Comparison of ENCODE assay signal across 8 mouse cellular contexts in genomic region chr11:107470521-107471041, GRCm38 (mm10). TPM values are rescaled to one million over a fixed set of nuclear protein-coding genes. Genes with fewer than 3 reads are reported as not detected.
DNase-seq lines count a peak whose midpoint lies in the region; ATAC-seq lines count a peak whose summit lies in the region.

TSS of gene Pitpnc1 (minus strand) at chr11:107470699.

- H3K9ac ChIP-seq in heart, embryonic 14.5 days (ENCODE audit: low read length) = peak within 1 kb of the TSS; percentile 90
- peak within 1 kb of the TSS; percentile 96 for H3K9ac ChIP-seq in liver, embryonic 13.5 days
- H3K9ac ChIP-seq in stomach, embryonic 15.5 days = peak within 1 kb of the TSS; percentile 88

- H3K36me3 ChIP-seq in heart, embryonic 14.5 days (ENCODE audit: control insufficient read depth, insufficient read depth, low read length) = no peaks in the 10 kb centered on the region
- H3K36me3 ChIP-seq in liver, embryonic 13.5 days = no peaks in the 10 kb centered on the region
- H3K36me3 ChIP-seq in stomach, embryonic 15.5 days = no peaks in the 10 kb centered on the region

- H3K4me2 ChIP-seq in heart, embryonic 14.5 days (ENCODE audit: low read length) = peak within 1 kb of the TSS; percentile 90
- H3K4me2 ChIP-seq in liver, embryonic 13.5 days = peak within 1 kb of the TSS; percentile 99
- peak within 1 kb of the TSS; percentile 98 for H3K4me2 ChIP-seq in stomach, embryonic 15.5 days

- peak; percentile 76 for ATAC-seq in heart, embryonic 14.5 days (ENCODE audit: insufficient number of reproducible peaks, insufficient read depth, low FRiP score, low read depth)
- peak; percentile 82 for ATAC-seq in liver, embryonic 13.5 days (ENCODE audit: low read depth)
- peak; percentile 86 for ATAC-seq in stomach, embryonic 15.5 days (ENCODE audit: insufficient read depth, low FRiP score, low read depth)

- under 1% methylated on average over 37 of the region's 37 CpGs for WGBS in heart, embryonic 14.5 days
- WGBS in liver, embryonic 13.5 days (ENCODE audit: insufficient replicate concordance) = under 1% methylated on average over 37 of the region's 37 CpGs
- under 1% methylated on average over 37 of the region's 37 CpGs for WGBS in stomach, embryonic 15.5 days

- no peaks in the 10 kb centered on the region for H3K27me3 ChIP-seq in heart, embryonic 14.5 days (ENCODE audit: control insufficient read depth, insufficient read depth, low read length)
- no peaks in the 10 kb centered on the region for H3K27me3 ChIP-seq in liver, embryonic 13.5 days
- H3K27me3 ChIP-seq in stomach, embryonic 15.5 days (replicated peaks) = no peaks in the 10 kb centered on the region

- H3K4me1 ChIP-seq in heart, embryonic 14.5 days (ENCODE audit: control insufficient read depth in 2 of 2, insufficient read depth in 2 of 2, low read length in 2 of 2) = peaks cover 5 to 15% of the 10 kb centered on the region in 2 experiments
- H3K4me1 ChIP-seq in liver, embryonic 13.5 days (replicated peaks) = peaks cover 44% of the 10 kb centered on the region
- H3K4me1 ChIP-seq in stomach, embryonic 15.5 days = peaks cover 19% of the 10 kb centered on the region

- peak within 1 kb of the TSS; percentile 77 to 88 for H3K4me3 ChIP-seq in heart, embryonic 14.5 days (ENCODE audit: control insufficient read depth in 1 of 2, insufficient read depth in 1 of 2, low read depth in 1 of 2, low read length in 2 of 2)
- peak within 1 kb of the TSS; percentile 91 for H3K4me3 ChIP-seq in liver, embryonic 13.5 days (replicated peaks)
- peak within 1 kb of the TSS; percentile 78 for H3K4me3 ChIP-seq in stomach, embryonic 15.5 days (replicated peaks)

- peak within 1 kb of the TSS; percentile 74 to 86 for H3K27ac ChIP-seq in heart, embryonic 14.5 days (replicated peaks in 1 of 2; ENCODE audit: control insufficient read depth in 1 of 2, insufficient read depth in 1 of 2, low read depth in 2 of 2, low read length in 2 of 2)
- peak within 1 kb of the TSS; percentile 97 for H3K27ac ChIP-seq in liver, embryonic 13.5 days
- peak within 1 kb of the TSS; percentile 89 for H3K27ac ChIP-seq in stomach, embryonic 15.5 days

- H3K9me3 ChIP-seq in heart, embryonic 14.5 days (ENCODE audit: control insufficient read depth, low read length) = no peaks in the 10 kb centered on the region
- H3K9me3 ChIP-seq in liver, embryonic 13.5 days (replicated peaks) = no peaks in the 10 kb centered on the region
- no peaks in the 10 kb centered on the region for H3K9me3 ChIP-seq in stomach, embryonic 15.5 days

- peak; percentile 93 for DNase-seq in CD4-positive, CD25-positive, alpha-beta regulatory T cell, adult 2 months (ENCODE audit: low read depth, low spot score)
- DNase-seq in c-Kit-negative CD71-positive TER-119-positive erythroid progenitor cells, embryonic 14.5 days (ENCODE audit: low read depth, low spot score) = peak; percentile 72
- peak; percentile 58 for DNase-seq in fibroblast of lung, adult 2 months (ENCODE audit: low read depth)
- peak; percentile 92 for DNase-seq in kidney, postnatal 14 days
- DNase-seq in liver, embryonic 13.5 days = peak; percentile 87
- peak; percentile 86 for DNase-seq in natural killer cell, adult 2 months (ENCODE audit: low spot score in 2 of 2)

RNA-seq across cellular contexts. Expression of gene Pitpnc1, which starts in this region (rescaled TPM):
- 16.0 and 16.8 TPM in 2 replicates for polyA plus RNA-seq in heart, embryonic 14.5 days (2014; fragmentation: Nextera tagmentation; extraction: Ambion mirVana)
- 7.4 and 8.3 TPM in 2 replicates for polyA plus RNA-seq in liver, embryonic 13.5 days (2015; fragmentation: Nextera tagmentation; extraction: Ambion mirVana)
- polyA plus RNA-seq in stomach, embryonic 15.5 days (2015; fragmentation: Nextera tagmentation; extraction: Ambion mirVana) = 14.0 and 15.2 TPM in 2 replicates

Comparison
In these comparisons a context has a peak if more than half of its experiments do, and no peak if none do; other contexts are left out.
1. Peak in every context shown above with its lines: DNase-seq, ATAC-seq, H3K4me3 ChIP-seq and H3K27ac ChIP-seq.